Mouse (Mus musculus): Measurements from ENCODE around the gene Kcnmb2. TPM values are rescaled to one million over a fixed set of nuclear protein-coding genes. Genes with fewer than 3 reads are reported as not detected.

Gene Kcnmb2
- polyA plus RNA-seq, 1 experiment from 2014 or later: 1.3 TPM

DNA sequence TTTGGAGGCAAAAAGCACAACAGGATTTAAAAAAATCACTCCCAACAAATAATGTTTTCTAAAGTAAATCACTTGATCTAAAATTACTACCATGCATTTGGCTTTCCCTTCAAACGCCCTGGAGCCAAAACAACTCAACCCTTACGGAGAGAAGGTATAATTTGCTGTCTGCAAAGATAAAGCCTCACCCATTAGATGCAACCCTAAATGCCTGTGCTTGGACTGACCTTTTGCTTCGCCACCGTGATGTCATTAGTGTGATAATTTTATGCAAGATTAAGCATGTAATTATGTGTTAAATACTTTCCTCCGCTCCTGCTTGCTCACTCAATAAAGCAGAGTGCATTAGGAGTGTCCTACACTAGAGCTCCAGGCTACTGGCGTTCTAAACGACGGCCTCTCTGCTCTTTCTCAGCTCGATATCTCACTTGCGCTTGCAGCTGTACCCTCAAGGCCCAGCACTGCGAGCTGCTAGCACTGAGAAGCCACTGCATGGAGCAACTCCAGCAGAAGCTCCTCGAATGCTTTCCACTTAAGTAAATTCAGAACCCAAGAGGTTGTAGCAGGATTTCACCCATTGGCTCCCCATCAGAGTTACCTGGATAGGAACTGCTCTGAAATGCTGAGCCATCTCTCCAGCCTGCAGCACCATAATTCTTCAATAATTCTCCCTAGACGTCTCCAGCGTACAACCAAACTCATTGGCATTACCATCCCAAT is 247.7 kb downstream of the Kcnmb2 start:
- Histone ChIP-seq H3K9me3 (ENCODE audit: control insufficient read depth, low read length) (no peaks in the 10 kb centered on the region), H3K4me2 (replicated peaks; ENCODE audit: low read depth) (no peak overlapping the region), H3K4me3 (ENCODE audit: low read depth, low read length) (no peak overlapping the region), H3K4me1 (replicated peaks; ENCODE audit: control insufficient read depth, insufficient read depth) (no peaks in the 10 kb centered on the region), H3K27ac (replicated peaks) (no peak overlapping the region), H3K27me3 (ENCODE audit: control insufficient read depth, insufficient read depth, low read length) (no peaks in the 10 kb centered on the region), H3K9ac (ENCODE audit: low read length) (no peak overlapping the region), H3K36me3 (ENCODE audit: control insufficient read depth, insufficient read depth, low read length) (no peaks in the 10 kb centered on the region)
- no peak for ATAC-seq (ENCODE audit: low FRiP score, low TSS enrichment)
- WGBS: 77% methylated on average over 14 of the region's 14 CpGs
- DNase-seq (ENCODE audit: low spot score): no peak
- TF ChIP-seq EP300 (optimal IDR thresholded peaks at IDR 0.05) (no peak), CTCF (IDR thresholded peaks at IDR 0.05; ENCODE audit: low read depth) (no peak)

GRCm38 (mm10) chr3:32180519-32180918 is 278.2 kb downstream of the Kcnmb2 start:
- H3K9me3 ChIP-seq (ENCODE audit: control insufficient read depth, low read length): no peaks in the 10 kb centered on the region
- TF ChIP-seq CTCF (IDR thresholded peaks at IDR 0.05; ENCODE audit: low read depth) (no peak), EP300 (optimal IDR thresholded peaks at IDR 0.05) (no peak)
- no peaks in the 10 kb centered on the region for H3K27me3 ChIP-seq (ENCODE audit: control insufficient read depth, insufficient read depth, low read length)
- no peak overlapping the region for H3K4me2 ChIP-seq (replicated peaks; ENCODE audit: low read depth)
- H3K27ac ChIP-seq (replicated peaks): no peak overlapping the region
- H3K4me1 ChIP-seq (replicated peaks; ENCODE audit: control insufficient read depth, insufficient read depth): no peaks in the 10 kb centered on the region
- H3K36me3 ChIP-seq (ENCODE audit: control insufficient read depth, insufficient read depth, low read length): no peaks in the 10 kb centered on the region
- ATAC-seq (ENCODE audit: low FRiP score, low TSS enrichment) (no peak), DNase-seq (ENCODE audit: low spot score) (no peak)
- H3K4me3 ChIP-seq (ENCODE audit: low read depth, low read length): no peak overlapping the region
- H3K9ac ChIP-seq (ENCODE audit: low read length): no peak overlapping the region
- WGBS: 69% methylated on average over 6 of the region's 6 CpGs

DNA sequence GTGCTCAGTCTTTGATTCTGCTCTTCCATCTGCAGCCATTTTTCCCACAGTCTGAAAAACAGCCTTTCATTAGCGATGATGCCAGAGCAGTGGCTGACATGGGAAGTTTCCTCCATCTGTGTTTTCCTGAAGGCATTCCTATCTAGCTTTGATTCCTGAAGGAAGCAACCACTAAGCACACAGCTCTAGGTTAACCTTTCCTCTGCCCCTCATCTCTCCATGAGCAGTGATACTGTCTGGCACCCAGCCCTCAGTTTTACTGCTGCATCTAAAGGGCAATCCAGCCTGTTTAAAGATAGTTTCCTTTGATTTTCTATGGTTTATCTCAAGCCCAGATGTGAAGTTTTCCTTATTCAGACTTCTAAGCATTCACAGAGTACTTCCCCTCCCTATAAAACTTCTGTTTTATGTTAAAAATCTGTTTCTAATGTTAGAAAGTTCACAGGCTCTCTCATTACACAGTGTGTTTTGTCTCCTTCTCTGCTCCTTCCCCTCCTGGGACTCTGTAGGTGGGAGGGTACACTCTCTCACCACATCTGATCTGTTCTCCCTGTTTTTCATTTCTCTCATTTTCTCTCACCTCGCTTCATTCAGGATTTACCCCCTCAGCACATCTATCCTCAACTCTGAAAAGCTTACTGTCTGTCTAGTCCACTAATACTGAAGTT is 283.7 kb downstream of the Kcnmb2 start:
- DNase-seq (ENCODE audit: low spot score) (no peak), ATAC-seq (ENCODE audit: low FRiP score, low TSS enrichment) (no peak)
- Histone ChIP-seq H3K4me1 (replicated peaks; ENCODE audit: control insufficient read depth, insufficient read depth) (no peaks in the 10 kb centered on the region), H3K4me2 (replicated peaks; ENCODE audit: low read depth) (no peak overlapping the region), H3K27me3 (ENCODE audit: control insufficient read depth, insufficient read depth, low read length) (no peaks in the 10 kb centered on the region), H3K4me3 (ENCODE audit: low read depth, low read length) (no peak overlapping the region), H3K9me3 (ENCODE audit: control insufficient read depth, low read length) (no peaks in the 10 kb centered on the region), H3K27ac (replicated peaks) (no peak overlapping the region), H3K36me3 (ENCODE audit: control insufficient read depth, insufficient read depth, low read length) (no peaks in the 10 kb centered on the region), H3K9ac (ENCODE audit: low read length) (no peak overlapping the region)
- WGBS: 57% methylated on average over 2 of the region's 2 CpGs
- TF ChIP-seq EP300 (optimal IDR thresholded peaks at IDR 0.05): no peak
- TF ChIP-seq CTCF (IDR thresholded peaks at IDR 0.05; ENCODE audit: low read depth): no peak

DNA sequence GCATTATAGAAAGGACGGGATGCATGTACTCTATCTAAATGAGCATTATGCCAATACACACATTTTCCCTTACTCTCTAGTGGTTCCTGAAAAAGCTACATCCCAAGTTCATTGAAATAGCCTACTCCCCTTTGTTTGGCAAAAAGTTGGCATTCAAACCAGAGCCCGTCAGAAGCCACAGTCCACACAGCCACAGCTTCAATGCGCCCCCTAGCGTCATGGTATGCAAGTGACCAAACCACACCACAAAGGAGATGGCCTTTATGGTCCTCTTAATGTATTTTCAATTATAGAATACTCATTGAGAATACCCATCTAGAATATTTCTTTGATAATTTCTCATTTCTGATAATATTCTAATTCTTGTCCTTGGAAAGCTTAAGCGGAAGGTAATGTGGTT is 286.2 kb downstream of the Kcnmb2 start:
- Histone ChIP-seq H3K9ac (ENCODE audit: low read length) (no peak overlapping the region), H3K27ac (replicated peaks) (no peak overlapping the region), H3K4me3 (ENCODE audit: low read depth, low read length) (no peak overlapping the region), H3K4me2 (replicated peaks; ENCODE audit: low read depth) (no peak overlapping the region), H3K36me3 (ENCODE audit: control insufficient read depth, insufficient read depth, low read length) (no peaks in the 10 kb centered on the region), H3K9me3 (ENCODE audit: control insufficient read depth, low read length) (no peaks in the 10 kb centered on the region), H3K4me1 (replicated peaks; ENCODE audit: control insufficient read depth, insufficient read depth) (no peaks in the 10 kb centered on the region), H3K27me3 (ENCODE audit: control insufficient read depth, insufficient read depth, low read length) (no peaks in the 10 kb centered on the region)
- DNase-seq (ENCODE audit: low spot score) (peak; percentile 39), ATAC-seq (ENCODE audit: low FRiP score, low TSS enrichment) (no peak)
- TF ChIP-seq CTCF (IDR thresholded peaks at IDR 0.05; ENCODE audit: low read depth) (peak; percentile 76), EP300 (optimal IDR thresholded peaks at IDR 0.05) (no peak)
- WGBS: 34% methylated on average over 5 of the region's 5 CpGs

DNA sequence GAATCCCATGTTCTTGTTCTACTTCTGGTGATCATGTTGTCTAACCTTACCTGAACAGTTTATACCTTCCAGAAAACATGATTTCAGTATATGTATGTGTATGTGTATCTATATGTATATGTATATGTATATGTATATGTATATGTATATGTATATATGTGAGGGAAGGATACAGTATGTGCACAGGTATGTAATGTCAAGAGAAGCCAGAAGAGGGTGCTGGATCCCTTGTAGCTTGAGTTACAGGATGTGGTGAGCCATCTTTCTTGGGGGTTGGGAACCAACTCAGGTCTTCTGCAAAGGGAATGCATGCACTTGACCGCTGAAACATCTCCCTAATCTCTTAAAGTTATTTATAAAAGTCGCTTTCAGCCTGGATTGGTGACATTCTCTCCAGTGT is 286.6 kb downstream of the Kcnmb2 start:
- Histone ChIP-seq H3K27me3 (ENCODE audit: control insufficient read depth, insufficient read depth, low read length) (no peaks in the 10 kb centered on the region), H3K4me1 (replicated peaks; ENCODE audit: control insufficient read depth, insufficient read depth) (no peaks in the 10 kb centered on the region), H3K27ac (replicated peaks) (no peak overlapping the region), H3K4me2 (replicated peaks; ENCODE audit: low read depth) (no peak overlapping the region), H3K36me3 (ENCODE audit: control insufficient read depth, insufficient read depth, low read length) (no peaks in the 10 kb centered on the region), H3K9me3 (ENCODE audit: control insufficient read depth, low read length) (no peaks in the 10 kb centered on the region), H3K4me3 (ENCODE audit: low read depth, low read length) (no peak overlapping the region), H3K9ac (ENCODE audit: low read length) (no peak overlapping the region)
- DNase-seq (ENCODE audit: low spot score) (no peak), ATAC-seq (ENCODE audit: low FRiP score, low TSS enrichment) (no peak)
- TF ChIP-seq CTCF (IDR thresholded peaks at IDR 0.05; ENCODE audit: low read depth) (no peak), EP300 (optimal IDR thresholded peaks at IDR 0.05) (no peak)
- 83% methylated on average over 2 of the region's 2 CpGs for WGBS

DNA sequence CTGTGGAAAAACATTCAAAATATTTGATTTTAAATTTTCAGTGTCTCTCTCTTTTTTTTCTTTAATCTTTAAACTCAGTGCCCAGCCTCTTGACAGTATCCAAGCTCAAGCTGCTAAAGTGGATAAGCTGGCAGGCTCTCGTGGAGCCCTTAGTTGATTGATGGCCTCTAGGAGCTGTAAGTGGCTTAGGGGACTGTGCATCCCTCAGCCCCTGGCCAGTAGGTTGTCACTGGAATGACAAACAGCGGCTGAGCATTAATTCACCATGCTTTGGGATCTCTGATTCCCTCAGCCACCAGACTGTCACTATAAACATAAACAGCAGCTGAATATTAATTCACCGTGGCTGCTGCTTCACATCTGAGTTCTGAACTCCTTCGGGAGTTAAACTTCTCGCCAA is 287.6 kb downstream of the Kcnmb2 start:
- Histone ChIP-seq H3K4me3 (ENCODE audit: low read depth, low read length) (no peak overlapping the region), H3K4me1 (replicated peaks; ENCODE audit: control insufficient read depth, insufficient read depth) (no peaks in the 10 kb centered on the region), H3K9me3 (ENCODE audit: control insufficient read depth, low read length) (no peaks in the 10 kb centered on the region), H3K36me3 (ENCODE audit: control insufficient read depth, insufficient read depth, low read length) (no peaks in the 10 kb centered on the region), H3K9ac (ENCODE audit: low read length) (no peak overlapping the region), H3K4me2 (replicated peaks; ENCODE audit: low read depth) (no peak overlapping the region), H3K27ac (replicated peaks) (no peak overlapping the region), H3K27me3 (ENCODE audit: control insufficient read depth, insufficient read depth, low read length) (no peaks in the 10 kb centered on the region)
- WGBS: 39% methylated on average over 5 of the region's 5 CpGs
- DNase-seq (ENCODE audit: low spot score): no peak
- no peak for TF ChIP-seq CTCF (IDR thresholded peaks at IDR 0.05; ENCODE audit: low read depth)
- no peak for TF ChIP-seq EP300 (optimal IDR thresholded peaks at IDR 0.05)
- ATAC-seq (ENCODE audit: low FRiP score, low TSS enrichment): no peak
